Mouse (Mus musculus) intestine, embryonic 16.5 days (tissue): ENCODE measurements at regions not wholly inside any gene's neighbourhood (a gene's known extent, or its start where the extent isn't known, plus 50 kb on each side); places are given as distances from the start of the nearest gene placed in this dataset.

ENCODE experiments used
- ATAC-seq: fragments of 200-750 bp; cut with Nextera tagmentation; 2 replicates; pipeline ENCODE4 v1.8.0; 2017; ENCODE audit warnings: moderate TSS enrichment, moderate library complexity
- H3K27ac ChIP-seq: fragments of 300-500 bp; sonication (generic); 2 replicates; pipeline ENCODE4 v1.5.1; 2014; ENCODE audit warnings: mild to moderate bottlenecking, low read length
- H3K27me3 ChIP-seq: fragments of 300-500 bp; sonication (generic); replicated peaks from 2 replicates; pipeline ENCODE4 v1.6.1; 2014; ENCODE audit warnings: low read length, control low read depth, mixed read lengths; ENCODE audit not compliant: control insufficient read depth, insufficient read depth
- H3K36me3 ChIP-seq: fragments of 300-500 bp; sonication (generic); 2 replicates; pipeline ENCODE4 v1.6.1; 2014; ENCODE audit warnings: low read length, control low read depth; ENCODE audit not compliant: control insufficient read depth, insufficient read depth
- H3K4me1 ChIP-seq: fragments of 300-500 bp; sonication (generic); 2 replicates; pipeline ENCODE4 v1.6.1; 2014; ENCODE audit warnings: low read length, control low read depth, mixed read lengths; ENCODE audit not compliant: control insufficient read depth, insufficient read depth
- H3K4me2 ChIP-seq: fragments of 300-500 bp; sonication (generic); 2 replicates; pipeline ENCODE4 v1.6.1; 2014; ENCODE audit warnings: low read depth, low read length, control low read depth
- H3K4me3 ChIP-seq: fragments of 300-500 bp; sonication (generic); 2 replicates; pipeline ENCODE4 v1.5.1; 2014; ENCODE audit warnings: mild to moderate bottlenecking, low read length
- H3K9ac ChIP-seq: fragments of 300-500 bp; sonication (generic); 2 replicates; pipeline ENCODE4 v1.6.1; 2014; ENCODE audit warnings: low read depth, low read length
- H3K9me3 ChIP-seq: fragments of 300-500 bp; sonication (generic); 2 replicates; pipeline ENCODE4 v1.6.1; 2016; ENCODE audit warnings: low read length, control low read depth; ENCODE audit not compliant: control insufficient read depth
- WGBS: fragments of 180-500 bp; shearing (Covaris S2); extraction: QIAGEN DNeasy Blood & Tissue Kit; methylation state at CpG from one replicate; pipeline ENCODE4 v1.1.7; 2014; 5-methylcytosine and 5-hydroxymethylcytosine counted together

DNA sequence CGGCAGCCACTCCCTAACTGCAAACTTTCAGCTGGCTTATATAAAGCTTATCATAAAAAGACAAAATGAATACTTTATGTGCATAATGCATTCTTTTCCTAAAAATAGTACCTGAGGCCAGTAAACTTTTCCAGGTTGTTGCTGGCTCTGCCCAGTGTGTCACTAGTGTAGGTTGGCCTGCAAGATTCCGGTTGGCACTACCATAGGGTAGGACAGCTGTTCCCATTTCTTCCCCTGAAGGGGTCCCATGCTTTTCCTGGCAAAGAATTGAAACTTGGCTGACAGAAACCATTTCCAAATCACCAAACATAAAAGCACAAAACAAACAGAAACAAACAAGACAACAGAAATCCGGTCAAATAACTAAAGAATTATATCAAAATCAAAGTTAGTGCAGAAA lies 789.6 kb upstream of the Adgrl4 start:
- Histone ChIP-seq H3K9me3 (no peaks in the 10 kb centered on the region), H3K4me1 (no peaks in the 10 kb centered on the region), H3K4me2 (no peak overlapping the region), H3K27me3 (no peaks in the 10 kb centered on the region), H3K9ac (no peak overlapping the region), H3K4me3 (no peak overlapping the region), H3K36me3 (no peaks in the 10 kb centered on the region), H3K27ac (no peak overlapping the region)
- 79% methylated on average over 3 of the region's 3 CpGs for WGBS
- no peak for ATAC-seq

DNA sequence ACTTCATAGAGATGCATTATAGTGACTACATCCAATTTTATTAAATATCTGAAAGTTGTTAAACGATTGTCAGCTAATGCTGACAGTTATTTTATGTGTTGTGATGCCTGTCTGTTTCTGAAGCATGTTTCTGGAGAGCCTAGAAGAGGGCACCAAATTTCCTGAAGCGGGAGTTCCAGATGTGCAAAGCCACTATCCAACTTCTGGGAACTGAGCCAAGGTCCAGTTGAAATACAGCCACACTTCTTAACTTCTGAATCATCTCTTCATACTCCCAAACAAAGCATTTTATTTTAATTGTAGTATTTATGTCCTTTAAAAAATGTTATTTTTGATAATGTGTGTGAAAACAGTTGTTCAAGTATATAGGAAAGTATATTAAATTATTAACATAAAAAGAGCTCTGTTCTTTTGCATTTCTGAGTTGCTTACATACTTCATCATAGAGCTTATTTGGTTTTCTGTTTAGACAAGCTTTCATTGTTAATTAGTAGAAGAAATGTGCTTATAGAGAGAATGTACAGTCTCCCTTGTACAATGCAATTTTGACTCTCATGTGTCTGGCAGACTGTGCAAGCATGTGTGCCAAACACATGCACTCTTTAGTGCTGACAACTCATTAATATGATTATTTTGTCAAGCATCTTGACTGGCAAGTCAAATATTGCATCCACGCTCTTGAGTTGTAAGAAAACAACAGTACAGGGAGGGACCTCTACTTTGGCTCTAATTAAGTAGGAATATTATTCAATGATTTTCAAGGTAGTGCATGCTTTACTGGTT lies 787.7 kb upstream of the Adgrl4 start:
- Histone ChIP-seq H3K4me2 (no peak overlapping the region), H3K27ac (no peak overlapping the region), H3K27me3 (no peaks in the 10 kb centered on the region), H3K9me3 (no peaks in the 10 kb centered on the region), H3K9ac (no peak overlapping the region), H3K4me1 (no peaks in the 10 kb centered on the region), H3K4me3 (no peak overlapping the region), H3K36me3 (no peaks in the 10 kb centered on the region)
- 64% methylated on average over 3 of the region's 3 CpGs for WGBS
- no peak for ATAC-seq

DNA sequence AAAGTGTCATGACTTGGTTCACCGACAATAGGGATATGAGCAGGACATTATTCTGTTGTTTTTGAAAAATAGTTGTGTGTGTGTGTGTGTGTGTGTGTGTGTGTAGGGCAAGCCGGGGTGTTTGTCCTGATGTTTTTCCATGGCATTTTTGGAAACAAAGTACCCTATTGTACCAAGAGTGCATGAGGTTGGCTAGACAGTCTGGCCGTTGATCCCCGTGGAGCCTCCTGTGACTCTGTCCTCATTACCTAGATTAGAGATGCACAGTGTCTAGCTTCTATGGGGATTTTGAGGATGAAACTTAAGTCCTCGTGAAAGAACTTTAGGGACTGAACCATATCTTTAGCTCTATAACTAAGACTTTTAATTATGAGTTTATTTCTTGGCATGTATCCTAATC lies 741.9 kb upstream of the Adgrl4 start:
- no peak for ATAC-seq
- no peak overlapping the region for H3K9ac ChIP-seq
- 81% methylated on average over 5 of the region's 5 CpGs for whole genome bisulfite sequencing
- H3K4me1 ChIP-seq: no peaks in the 10 kb centered on the region
- H3K9me3 ChIP-seq: no peaks in the 10 kb centered on the region
- H3K36me3 ChIP-seq: no peaks in the 10 kb centered on the region
- H3K27ac ChIP-seq: no peak overlapping the region
- H3K4me3 ChIP-seq: no peak overlapping the region
- H3K27me3 ChIP-seq: no peaks in the 10 kb centered on the region
- no peak overlapping the region for H3K4me2 ChIP-seq

DNA sequence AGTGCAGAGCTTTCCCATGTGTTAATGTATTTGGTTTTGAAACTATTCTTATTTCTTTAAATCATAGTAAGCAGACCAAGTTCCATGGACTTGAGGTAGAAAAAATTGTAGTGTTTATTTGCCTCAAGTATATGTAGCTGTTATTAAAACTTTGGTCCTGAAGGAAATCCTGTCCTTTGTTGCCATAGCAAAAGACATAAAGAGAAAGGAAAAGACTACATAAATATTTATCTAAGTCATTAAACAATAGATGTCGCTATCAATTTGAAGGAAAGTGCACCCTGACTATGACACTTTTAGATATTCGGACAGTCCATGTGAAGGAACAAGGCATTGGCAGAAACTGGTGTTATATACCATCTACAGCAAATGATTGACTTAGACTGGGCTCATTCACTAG lies 737.7 kb upstream of the Adgrl4 start:
- H3K4me2 ChIP-seq: no peak overlapping the region
- H3K9me3 ChIP-seq: no peaks in the 10 kb centered on the region
- ATAC-seq: no peak
- no peak overlapping the region for H3K27ac ChIP-seq
- H3K4me3 ChIP-seq: no peak overlapping the region
- no peak overlapping the region for H3K9ac ChIP-seq
- WGBS: 55% methylated on average over 2 of the region's 2 CpGs
- H3K4me1 ChIP-seq: no peaks in the 10 kb centered on the region
- H3K36me3 ChIP-seq: no peaks in the 10 kb centered on the region
- H3K27me3 ChIP-seq: no peaks in the 10 kb centered on the region
